Mouse (Mus musculus): ENCODE measurements around the gene H2afx. TPM values are rescaled to one million over a fixed set of nuclear protein-coding genes. Genes with fewer than 3 reads are reported as not detected.
A peak's percentile ranks its signal among the peaks of the same experiment; 100 is the strongest.
"Not testable (repeated sequence)": the region's sequence is repeated elsewhere in the genome, so short reads cannot be mapped to it uniquely, and the experiment has no call there.

Gene H2afx
- polyA plus RNA-seq, 1 experiment from 2014 or later = 252 TPM

GRCm38 (mm10) chr9:44319887-44320798 is 14.4 kb upstream of the H2afx start, which contains the start of gene C2cd2l:
Gene C2cd2l, minus strand, starts transcription at chr9:44320285.
- peak; percentile 99 for ATAC-seq (ENCODE audit: insufficient number of reproducible peaks, low FRiP score, low TSS enrichment, low read depth)
- peak within 1 kb of the TSS; percentile 94 for H3K4me2 ChIP-seq
- peak within 1 kb of the TSS; percentile 83 for H3K27ac ChIP-seq
- no peaks in the 10 kb centered on the region for H3K9me3 ChIP-seq
- peak within 1 kb of the TSS; percentile 82 for H3K9ac ChIP-seq
- H3K36me3 ChIP-seq = peaks cover 20% of the 10 kb centered on the region
- under 1% methylated on average over 64 of the region's 67 CpGs for WGBS
- peak within 1 kb of the TSS; percentile 92 for H3K4me3 ChIP-seq
- H3K27me3 ChIP-seq = no peaks in the 10 kb centered on the region
- peaks cover 24% of the 10 kb centered on the region for H3K4me1 ChIP-seq

GRCm38 (mm10) chr9:44320799-44321133 is 13.7 kb upstream of the H2afx start:
- peaks cover 14% of the 10 kb centered on the region for H3K36me3 ChIP-seq
- peak overlapping the region; percentile 94 for H3K4me2 ChIP-seq
- H3K4me3 ChIP-seq = peak overlapping the region; percentile 92
- peak; percentile 4; the same call in 1 of the 2 replicates for ATAC-seq (ENCODE audit: insufficient number of reproducible peaks, low FRiP score, low TSS enrichment, low read depth)
- peaks cover 27% of the 10 kb centered on the region for H3K4me1 ChIP-seq
- WGBS = 20% methylated on average over 6 of the region's 6 CpGs
- no peaks in the 10 kb centered on the region for H3K9me3 ChIP-seq
- H3K9ac ChIP-seq = peak overlapping the region; percentile 29
- no peaks in the 10 kb centered on the region for H3K27me3 ChIP-seq
- H3K27ac ChIP-seq = peak overlapping the region; percentile 83

- not testable (repeated sequence) for ATAC-seq (ENCODE audit: insufficient number of reproducible peaks, low FRiP score, low TSS enrichment, low read depth); H3K9ac ChIP-seq; H3K27ac ChIP-seq; H3K4me3 ChIP-seq; H3K4me2 ChIP-seq; H3K9me3 ChIP-seq; H3K36me3 ChIP-seq; H3K27me3 ChIP-seq
- peaks cover 28% of the 10 kb centered on the region for H3K4me1 ChIP-seq
- WGBS = 79% methylated on average over 3 of the region's 4 CpGs
These were observed 10.8 kb upstream of the H2afx start for GRCm38 (mm10) chr9:44323656-44324055.

GRCm38 (mm10) chr9:44324147-44324546 is 10.3 kb upstream of the H2afx start:
- Histone ChIP-seq H3K27ac (no peak overlapping the region), H3K36me3 (peaks cover 5% of the 10 kb centered on the region; the same call in 1 of the 2 replicates), H3K4me2 (no peak overlapping the region), H3K9me3 (no peaks in the 10 kb centered on the region), H3K4me1 (peaks cover 23% of the 10 kb centered on the region), H3K27me3 (no peaks in the 10 kb centered on the region), H3K4me3 (no peak overlapping the region), H3K9ac (no peak overlapping the region)
- WGBS = 69% methylated on average over 6 of the region's 6 CpGs
- ATAC-seq (ENCODE audit: insufficient number of reproducible peaks, low FRiP score, low TSS enrichment, low read depth) = no peak

DNA sequence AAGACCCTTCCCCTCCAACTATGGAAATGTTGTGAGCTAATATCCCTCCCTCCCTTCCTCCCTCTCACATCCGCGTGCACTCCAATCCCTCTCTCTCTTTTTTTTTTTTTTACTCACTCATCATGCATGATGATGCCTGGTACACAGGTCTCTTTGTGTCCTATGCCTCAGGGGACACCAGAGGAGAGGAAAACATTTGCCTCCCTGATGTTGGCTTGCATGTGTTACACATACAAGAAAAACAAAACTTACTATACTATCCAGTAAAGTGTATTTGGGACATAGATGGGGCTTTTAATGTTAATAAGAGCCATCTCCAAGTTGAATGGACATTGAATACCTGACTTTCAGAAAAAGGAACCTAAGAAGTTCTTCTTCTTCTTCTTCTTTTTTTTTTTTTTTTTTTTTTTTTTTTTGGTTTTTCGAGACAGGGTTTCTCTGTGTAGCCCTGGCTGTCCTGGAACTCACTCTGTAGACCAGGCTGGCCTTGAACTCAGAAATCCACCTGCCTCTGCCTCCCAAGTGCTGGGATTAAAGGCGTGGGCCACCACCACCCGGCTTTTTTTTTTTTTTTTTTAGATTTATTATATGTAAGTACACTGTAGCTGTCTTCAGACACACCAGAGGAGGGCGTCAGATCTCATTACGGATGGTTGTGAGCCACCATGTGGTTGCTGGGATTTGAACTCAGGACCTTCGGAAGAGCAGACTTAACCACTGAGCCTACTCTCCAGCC is 9.3 kb upstream of the H2afx start:
- Histone ChIP-seq H3K4me2 (peak overlapping the region; percentile 68), H3K4me1 (peaks cover 20% of the 10 kb centered on the region), H3K27ac (peak overlapping the region; percentile 95), H3K36me3 (peaks cover 13% of the 10 kb centered on the region), H3K4me3 (peak overlapping the region; percentile 81; the same call in 1 of the 2 replicates)
- WGBS = 58% methylated on average over 7 of the region's 8 CpGs
- not testable (repeated sequence) for H3K27me3 ChIP-seq; H3K9me3 ChIP-seq; H3K9ac ChIP-seq; ATAC-seq (ENCODE audit: insufficient number of reproducible peaks, low FRiP score, low TSS enrichment, low read depth)

DNA sequence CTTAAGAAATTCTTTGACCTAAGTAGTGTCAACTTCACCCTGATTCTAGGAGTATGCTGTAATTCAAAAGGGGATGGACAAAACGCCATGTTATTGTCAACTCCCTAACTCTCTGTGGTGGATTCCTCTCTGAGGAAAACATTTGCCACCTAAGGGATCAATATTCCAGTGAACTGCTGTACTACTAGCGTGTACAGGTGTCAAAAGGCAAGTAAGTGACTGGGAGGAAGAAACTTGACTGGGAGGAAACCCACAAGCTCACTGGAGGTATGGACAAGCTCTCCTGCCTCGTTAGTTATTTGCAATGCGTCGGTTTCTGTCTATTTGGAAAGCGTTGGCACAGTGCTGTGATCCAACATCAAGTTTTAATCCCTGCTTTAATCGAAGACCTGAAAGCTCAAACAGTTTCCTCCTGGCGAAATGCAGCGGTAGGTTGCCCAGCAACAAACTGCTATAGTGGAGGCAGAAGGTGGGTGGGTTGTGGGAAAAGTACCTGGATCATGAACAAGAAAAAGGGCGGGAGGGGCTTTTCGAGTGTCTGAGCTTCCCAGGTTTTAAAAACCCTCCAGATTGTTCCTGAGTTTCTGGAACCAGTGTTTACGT is 8.6 kb upstream of the H2afx start, which contains the start of gene Dpagt1:
TSS of gene Dpagt1 (plus strand) at position 252 of the 603 bp plus-strand sequence.
- Histone ChIP-seq H3K9ac (peak within 1 kb of the TSS; percentile 87), H3K4me2 (peak within 1 kb of the TSS; percentile 68), H3K9me3 (no peaks in the 10 kb centered on the region), H3K36me3 (peaks cover 20% of the 10 kb centered on the region), H3K27me3 (no peaks in the 10 kb centered on the region), H3K4me1 (peaks cover 15% of the 10 kb centered on the region), H3K4me3 (peak within 1 kb of the TSS; percentile 81), H3K27ac (peak within 1 kb of the TSS; percentile 95)
- WGBS = 3% methylated on average over 12 of the region's 12 CpGs
- no peak for ATAC-seq (ENCODE audit: insufficient number of reproducible peaks, low FRiP score, low TSS enrichment, low read depth)

DNA sequence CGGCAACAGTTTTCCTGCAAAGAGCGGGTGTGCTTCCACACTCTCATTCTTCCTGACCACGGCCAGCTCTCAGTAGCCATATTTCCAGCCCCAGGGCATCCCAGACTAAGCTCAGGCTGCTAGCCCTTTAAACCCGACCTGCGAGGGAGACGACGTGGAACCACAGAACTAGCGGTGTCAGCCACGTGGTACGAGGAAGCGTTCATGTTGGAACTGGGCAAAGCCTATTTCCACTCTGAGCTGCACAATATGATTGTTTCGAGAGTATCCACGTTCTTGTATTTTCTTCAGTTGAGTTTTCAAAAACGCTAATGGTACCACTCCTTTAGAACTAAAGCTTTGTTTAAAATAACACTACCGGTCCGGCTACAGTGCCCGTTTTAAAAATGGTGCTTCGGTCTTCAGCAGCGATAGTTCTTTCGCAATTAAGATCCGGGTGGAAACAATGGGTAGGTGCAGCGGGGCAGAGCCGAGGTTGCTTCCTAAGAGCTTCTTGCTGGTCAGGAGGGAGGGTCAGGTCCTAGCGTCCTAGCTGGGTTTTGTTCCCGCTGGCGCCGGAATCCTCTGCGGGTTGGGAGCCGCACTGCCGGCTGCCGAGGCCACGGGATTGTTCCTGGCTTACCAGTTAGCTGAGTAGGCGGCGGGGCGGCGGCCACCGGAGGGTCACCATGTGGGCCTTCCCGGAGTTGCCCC is 8.0 kb upstream of the H2afx start:
- Histone ChIP-seq H3K4me1 (peaks cover 13% of the 10 kb centered on the region), H3K4me3 (peak overlapping the region; percentile 81), H3K36me3 (peaks cover 26% of the 10 kb centered on the region), H3K27ac (peak overlapping the region; percentile 95), H3K9me3 (no peaks in the 10 kb centered on the region), H3K9ac (peak overlapping the region; percentile 87), H3K27me3 (no peaks in the 10 kb centered on the region), H3K4me2 (peak overlapping the region; percentile 68)
- ATAC-seq (ENCODE audit: insufficient number of reproducible peaks, low FRiP score, low TSS enrichment, low read depth) = peak; percentile 87
- under 1% methylated on average over 38 of the region's 38 CpGs for WGBS

DNA sequence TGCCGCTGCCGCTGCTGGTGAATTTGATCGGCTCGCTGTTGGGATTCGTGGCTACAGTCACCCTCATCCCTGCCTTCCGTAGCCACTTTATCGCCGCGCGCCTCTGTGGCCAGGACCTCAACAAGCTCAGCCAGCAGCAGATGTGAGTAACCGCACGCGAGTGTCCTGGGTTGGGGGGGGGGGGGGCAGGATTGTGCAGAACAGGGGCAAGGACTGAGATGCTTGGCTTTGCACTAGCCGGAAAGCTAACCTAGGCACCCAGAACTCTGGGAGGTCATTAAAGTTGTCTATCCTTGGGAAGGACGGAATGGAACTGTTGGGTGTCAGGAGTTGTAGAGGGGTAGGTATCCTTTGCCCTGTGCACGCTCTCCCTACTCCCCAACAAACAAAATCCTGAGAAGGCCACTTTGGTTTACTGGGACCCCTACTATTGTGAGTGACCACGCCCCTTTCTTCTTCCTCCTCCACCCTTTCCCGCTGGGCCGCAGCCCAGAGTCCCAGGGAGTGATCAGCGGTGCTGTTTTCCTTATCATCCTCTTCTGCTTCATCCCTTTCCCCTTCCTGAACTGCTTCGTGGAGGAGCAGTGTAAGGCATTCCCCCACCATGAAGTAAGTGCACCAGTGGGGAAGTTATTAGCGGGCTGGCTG is 7.3 kb upstream of the H2afx start:
- Histone ChIP-seq H3K4me3 (peak overlapping the region; percentile 81), H3K4me2 (peak overlapping the region; percentile 68), H3K27me3 (no peaks in the 10 kb centered on the region), H3K9me3 (no peaks in the 10 kb centered on the region), H3K4me1 (peaks cover 13% of the 10 kb centered on the region), H3K9ac (peak overlapping the region; percentile 87), H3K36me3 (peaks cover 32% of the 10 kb centered on the region), H3K27ac (peak overlapping the region; percentile 95)
- ATAC-seq (ENCODE audit: insufficient number of reproducible peaks, low FRiP score, low TSS enrichment, low read depth) = no peak
- WGBS = under 1% methylated on average over 22 of the region's 22 CpGs

- no peaks in the 10 kb centered on the region for H3K27me3 ChIP-seq
- H3K4me3 ChIP-seq = peak overlapping the region; percentile 81
- H3K9me3 ChIP-seq = no peaks in the 10 kb centered on the region
- no peak overlapping the region for H3K9ac ChIP-seq
- H3K4me1 ChIP-seq = peaks cover 13% of the 10 kb centered on the region
- 90% methylated on average over 5 of the region's 5 CpGs for WGBS
- H3K36me3 ChIP-seq = peaks cover 39% of the 10 kb centered on the region
- H3K4me2 ChIP-seq = peak overlapping the region; percentile 68
- ATAC-seq (ENCODE audit: insufficient number of reproducible peaks, low FRiP score, low TSS enrichment, low read depth) = no peak
- H3K27ac ChIP-seq = 0 out of 2 replicates have a peak overlapping the region, but pooled peaks have one; percentile 3
These were observed 6.6 kb upstream of the H2afx start for GRCm38 (mm10) chr9:44327926-44328325.

GRCm38 (mm10) chr9:44330736-44331135 is 3.8 kb upstream of the H2afx start:
- no peak for ATAC-seq (ENCODE audit: insufficient number of reproducible peaks, low FRiP score, low TSS enrichment, low read depth)
- no peak overlapping the region for H3K4me2 ChIP-seq
- H3K9me3 ChIP-seq = no peaks in the 10 kb centered on the region
- H3K27me3 ChIP-seq = no peaks in the 10 kb centered on the region
- H3K36me3 ChIP-seq = peaks cover 49% of the 10 kb centered on the region
- H3K4me3 ChIP-seq = no peak overlapping the region
- H3K4me1 ChIP-seq = peaks cover 10% of the 10 kb centered on the region
- WGBS = 85% methylated on average over 6 of the region's 6 CpGs
- no peak overlapping the region for H3K9ac ChIP-seq
- H3K27ac ChIP-seq = no peak overlapping the region
